Mouse (Mus musculus) C2C12 (cell line): ENCODE results near the gene Ier3.

Experiments
- CEBPB ChIP-seq: IDR thresholded peaks from one replicate; pipeline ENCODE4 v1.6.1; 2011; ENCODE audit warnings: low read depth, mild to moderate bottlenecking, control low read depth, moderate library complexity
- CTCF ChIP-seq: IDR thresholded peaks from one replicate; pipeline ENCODE4 v1.5.1; 2011; ENCODE audit not compliant: control insufficient read depth, insufficient read depth, insufficient read length
- MYOD1 ChIP-seq: IDR thresholded peaks from one replicate; pipeline ENCODE4 v1.6.1; 2011; ENCODE audit warnings: low read depth; ENCODE audit not compliant: control insufficient read depth, insufficient read length
- MYOG ChIP-seq: IDR thresholded peaks from one replicate; pipeline ENCODE4 v1.6.1; 2011; ENCODE audit not compliant: control insufficient read depth, insufficient read length; ENCODE audit errors: extremely low read depth
- USF1 ChIP-seq: IDR thresholded peaks from one replicate; pipeline ENCODE4 v1.6.1; 2011; ENCODE audit warnings: low read depth, mild to moderate bottlenecking, control low read depth, moderate library complexity

GRCm38 (mm10) chr17:35792837-35793236, 28.6 kb upstream of the Ier3 start:
- TF ChIP-seq MYOG (no peak), MYOD1 (no peak), CTCF (no peak), USF1 (no peak), CEBPB (no peak)
